Mouse (Mus musculus) neural tube, embryonic 11.5 days (tissue): ENCODE results near the gene Padi4. TPM values are rescaled to one million over a fixed set of nuclear protein-coding genes. Genes with fewer than 3 reads are reported as not detected.

Experiments used
- ATAC-seq: fragments of 200-750 bp; cut with Nextera tagmentation; 2 replicates; pipeline ENCODE4 v1.8.0; 2017; ENCODE audit warnings: moderate number of reproducible peaks, mild to moderate bottlenecking, moderate TSS enrichment, moderate library complexity; ENCODE audit not compliant: insufficient read depth, low FRiP score, low TSS enrichment
- DNase-seq: peaks from one replicate; pipeline ENCODE4 v3.0.0-alpha.2; 2015; ENCODE audit warnings: low spot score
- H3K27ac ChIP-seq: fragments of 300-500 bp; sonication (generic); 2 replicates; pipeline ENCODE4 v1.5.1; 2014; ENCODE audit warnings: low read depth, mild to moderate bottlenecking, low read length
- H3K27me3 ChIP-seq: fragments of 300-500 bp; sonication (generic); 2 replicates; pipeline ENCODE4 v1.6.1; 2014; ENCODE audit warnings: mild to moderate bottlenecking, low read length, mixed read lengths; ENCODE audit not compliant: control insufficient read depth, insufficient read depth
- H3K36me3 ChIP-seq: fragments of 300-500 bp; sonication (generic); 2 replicates; pipeline ENCODE4 v1.6.1; 2014; ENCODE audit warnings: mild to moderate bottlenecking, low read length, moderate library complexity, mixed read lengths; ENCODE audit not compliant: control insufficient read depth, insufficient read depth
- H3K4me1 ChIP-seq: fragments of 300-500 bp; sonication (generic); 2 replicates; pipeline ENCODE4 v1.6.1; 2014; ENCODE audit warnings: low read length, mixed read lengths; ENCODE audit not compliant: control insufficient read depth, insufficient read depth
- H3K4me2 ChIP-seq: fragments of 300-500 bp; sonication (generic); 2 replicates; pipeline ENCODE4 v1.6.1; 2014; ENCODE audit warnings: low read depth, mild to moderate bottlenecking, moderate library complexity
- H3K4me3 ChIP-seq: fragments of 300-500 bp; sonication (generic); 2 replicates; pipeline ENCODE4 v1.5.1; 2014; ENCODE audit warnings: low read depth, low read length
- H3K9ac ChIP-seq: fragments of 300-500 bp; sonication (generic); 2 replicates; pipeline ENCODE4 v1.6.1; 2014; ENCODE audit warnings: mild to moderate bottlenecking, low read length
- H3K9me3 ChIP-seq: fragments of 300-500 bp; sonication (generic); 2 replicates; pipeline ENCODE4 v1.6.1; 2016; ENCODE audit warnings: low read length; ENCODE audit not compliant: control insufficient read depth
- WGBS: fragments of 180-500 bp; shearing (Covaris S2); extraction: QIAGEN DNeasy Blood & Tissue Kit; methylation state at CpG from one replicate; pipeline ENCODE4 v1.1.7; 2014; 5-methylcytosine and 5-hydroxymethylcytosine counted together
- polyA plus RNA-seq: library from polyadenylated mRNA; unstranded; fragments of >200 nt; fragmentation: Nextera tagmentation; extraction: Ambion mirVana; gene quantifications from 2 replicates; pipeline ENCODE4 v1.2.1, GENCODE M21; 2014

Padi4 gene
- polyA plus RNA-seq, 1 experiment from 2014 or later = 0.50 TPM

DNA sequence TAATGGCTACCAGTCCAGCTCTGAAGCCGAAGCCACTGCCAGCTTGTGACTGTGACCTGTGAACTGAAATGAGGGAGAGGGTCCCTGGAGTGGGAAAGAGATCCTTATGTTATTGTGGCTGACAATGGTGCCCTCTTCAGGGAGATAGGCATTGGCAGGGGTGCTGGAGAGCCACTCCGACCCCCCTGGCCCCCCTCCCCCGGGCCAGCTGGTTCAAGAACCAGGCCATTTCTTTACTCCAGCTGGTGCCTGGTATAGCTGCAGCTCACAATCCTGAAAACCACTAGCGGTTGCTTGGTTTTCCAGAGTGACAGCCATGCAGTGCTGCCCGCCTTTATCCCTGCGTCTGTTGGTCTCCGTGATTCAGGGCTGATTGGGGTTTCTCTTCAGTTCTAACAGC, 64.9 kb downstream of the Padi4 start:
- ATAC-seq (no peak), DNase-seq (no peak)
- peaks cover 8% of the 10 kb centered on the region for H3K4me1 ChIP-seq
- 93% methylated on average over 7 of the region's 7 CpGs for WGBS
- no peak overlapping the region for H3K4me2 ChIP-seq
- no peak overlapping the region for H3K4me3 ChIP-seq
- peaks cover 44% of the 10 kb centered on the region for H3K36me3 ChIP-seq
- no peak overlapping the region for H3K9ac ChIP-seq
- no peak overlapping the region for H3K27ac ChIP-seq
- no peaks in the 10 kb centered on the region for H3K9me3 ChIP-seq
- no peaks in the 10 kb centered on the region for H3K27me3 ChIP-seq

GRCm38 (mm10) chr4:140708297-140708927, 65.6 kb downstream of the Padi4 start:
- 86% methylated on average over 18 of the region's 18 CpGs for WGBS
- no peaks in the 10 kb centered on the region for H3K9me3 ChIP-seq
- ATAC-seq (no peak), DNase-seq (no peak)
- no peak overlapping the region for H3K9ac ChIP-seq
- H3K27me3 ChIP-seq = no peaks in the 10 kb centered on the region
- peaks cover 9% of the 10 kb centered on the region for H3K4me1 ChIP-seq
- no peak overlapping the region for H3K4me3 ChIP-seq
- peaks cover 42% of the 10 kb centered on the region for H3K36me3 ChIP-seq
- H3K27ac ChIP-seq = no peak overlapping the region
- no peak overlapping the region for H3K4me2 ChIP-seq

GRCm38 (mm10) chr4:140707615-140708014, 66.4 kb downstream of the Padi4 start:
- no peak overlapping the region for H3K9ac ChIP-seq
- H3K4me2 ChIP-seq = no peak overlapping the region
- 87% methylated on average over 4 of the region's 4 CpGs for WGBS
- no peak overlapping the region for H3K4me3 ChIP-seq
- DNase-seq = no peak
- peaks cover 34% of the 10 kb centered on the region for H3K36me3 ChIP-seq
- H3K4me1 ChIP-seq = peaks cover 13% of the 10 kb centered on the region
- H3K27ac ChIP-seq = no peak overlapping the region
- no peak for ATAC-seq
- no peaks in the 10 kb centered on the region for H3K27me3 ChIP-seq
- H3K9me3 ChIP-seq = no peaks in the 10 kb centered on the region

- 57% methylated on average over 4 of the region's 4 CpGs for WGBS
- peak overlapping the region; percentile 94 for H3K9ac ChIP-seq
- H3K36me3 ChIP-seq = peaks cover 6% of the 10 kb centered on the region
- H3K4me2 ChIP-seq = peak overlapping the region; percentile 89
- H3K4me1 ChIP-seq = peaks cover 23% of the 10 kb centered on the region
- no peaks in the 10 kb centered on the region for H3K9me3 ChIP-seq
- H3K4me3 ChIP-seq = peak overlapping the region; percentile 98
- ATAC-seq (no peak), DNase-seq (no peak)
- H3K27ac ChIP-seq = peak overlapping the region; percentile 100; the same call in 1 of the 2 replicates
- peaks cover 13% of the 10 kb centered on the region for H3K27me3 ChIP-seq
Observed at GRCm38 (mm10) chr4:140704166-140704565, 69.9 kb downstream of the Padi4 start.

GRCm38 (mm10) chr4:140703636-140704035, 70.4 kb downstream of the Padi4 start:
- DNase-seq (peak; percentile 44), ATAC-seq (peak; percentile 29; the same call in 1 of the 2 replicates)
- WGBS = 3% methylated on average over 8 of the region's 8 CpGs
- Histone ChIP-seq H3K36me3 (peaks cover 3% of the 10 kb centered on the region; the same call in 1 of the 2 replicates), H3K4me3 (peak overlapping the region; percentile 98), H3K9ac (peak overlapping the region; percentile 94), H3K4me2 (peak overlapping the region; percentile 89), H3K4me1 (peaks cover 23% of the 10 kb centered on the region), H3K9me3 (no peaks in the 10 kb centered on the region), H3K27ac (peak overlapping the region; percentile 100), H3K27me3 (peaks cover 18% of the 10 kb centered on the region)

GRCm38 (mm10) chr4:140702611-140703327, 71.3 kb downstream of the Padi4 start:
- DNase-seq = peak; percentile 89
- H3K27me3 ChIP-seq = peaks cover 19% of the 10 kb centered on the region
- WGBS = under 1% methylated on average over 55 of the region's 68 CpGs
- peak overlapping the region; percentile 98 for H3K4me3 ChIP-seq
- ATAC-seq = peak; percentile 60
- no peaks in the 10 kb centered on the region for H3K9me3 ChIP-seq
- H3K4me2 ChIP-seq = peak overlapping the region; percentile 89
- peak overlapping the region; percentile 94 for H3K9ac ChIP-seq
- no peaks in the 10 kb centered on the region for H3K36me3 ChIP-seq
- peaks cover 23% of the 10 kb centered on the region for H3K4me1 ChIP-seq
- H3K27ac ChIP-seq = peak overlapping the region; percentile 100

- DNase-seq (peak; percentile 50), ATAC-seq (0 out of 2 replicates have a peak, but pooled peaks have one; percentile 30)
- H3K9ac ChIP-seq = peak overlapping the region; percentile 94
- H3K27me3 ChIP-seq = peaks cover 19% of the 10 kb centered on the region
- H3K9me3 ChIP-seq = no peaks in the 10 kb centered on the region
- 1% methylated on average over 32 of the region's 107 CpGs for WGBS
- peak overlapping the region; percentile 100 for H3K27ac ChIP-seq
- H3K4me3 ChIP-seq = peak overlapping the region; percentile 98
- peak overlapping the region; percentile 89 for H3K4me2 ChIP-seq
- H3K36me3 ChIP-seq = no peaks in the 10 kb centered on the region
- H3K4me1 ChIP-seq = peaks cover 23% of the 10 kb centered on the region
Observed at GRCm38 (mm10) chr4:140701716-140702561, 72.1 kb downstream of the Padi4 start.

DNA sequence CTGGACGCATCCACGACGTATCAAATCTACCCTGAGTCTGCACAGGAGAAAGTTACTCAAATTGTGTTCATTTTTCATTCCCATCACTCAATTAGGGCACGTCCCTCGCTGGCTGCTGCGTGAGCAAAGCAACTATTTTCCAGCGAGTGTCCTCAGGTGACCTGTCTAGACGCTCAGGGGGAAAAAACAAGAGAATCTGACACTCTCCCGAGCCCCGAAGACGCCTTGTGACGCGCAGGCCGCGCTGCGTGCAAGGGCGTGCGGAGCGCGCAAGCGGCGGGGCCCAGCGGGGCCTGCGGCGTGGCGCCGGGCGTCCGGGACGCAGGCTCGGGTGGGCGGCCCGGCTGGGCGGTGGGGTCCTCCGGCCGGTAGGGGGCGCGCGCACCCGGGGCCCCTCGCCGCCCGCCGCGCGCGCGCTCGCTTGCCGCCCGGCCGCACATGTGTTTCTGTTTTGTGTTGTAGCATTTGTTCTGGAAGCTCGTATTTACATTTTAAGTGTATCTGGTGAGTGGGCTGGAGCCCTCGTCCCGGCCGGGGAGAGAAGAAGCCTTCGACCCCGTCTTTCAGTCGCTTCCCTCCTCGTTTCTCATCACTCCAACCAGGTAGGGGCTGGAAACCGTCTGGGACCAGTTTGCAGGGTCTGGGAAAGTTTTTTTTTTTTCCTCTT, 72.9 kb downstream of the Padi4 start:
- under 1% methylated on average over 60 of the region's 61 CpGs for WGBS
- peak overlapping the region; percentile 55 for H3K4me2 ChIP-seq
- no peaks in the 10 kb centered on the region for H3K9me3 ChIP-seq
- peak overlapping the region; percentile 98 for H3K4me3 ChIP-seq
- H3K36me3 ChIP-seq = no peaks in the 10 kb centered on the region
- ATAC-seq (peak; percentile 70), DNase-seq (peak; percentile 88)
- peaks cover 19% of the 10 kb centered on the region for H3K27me3 ChIP-seq
- peaks cover 23% of the 10 kb centered on the region for H3K4me1 ChIP-seq
- H3K27ac ChIP-seq = peak overlapping the region; percentile 100
- peak overlapping the region; percentile 94 for H3K9ac ChIP-seq
